Mouse (Mus musculus): ENCODE measurements around the gene Aspn. TPM values are rescaled to one million over a fixed set of nuclear protein-coding genes. Genes with fewer than 3 reads are reported as not detected.
"Not testable (repeated sequence)": the region's sequence is repeated elsewhere in the genome, so short reads cannot be mapped to it uniquely, and the experiment has no call there.

Aspn gene
- polyA plus RNA-seq, 1 experiment from 2014 or later, result 2.6 TPM

DNA sequence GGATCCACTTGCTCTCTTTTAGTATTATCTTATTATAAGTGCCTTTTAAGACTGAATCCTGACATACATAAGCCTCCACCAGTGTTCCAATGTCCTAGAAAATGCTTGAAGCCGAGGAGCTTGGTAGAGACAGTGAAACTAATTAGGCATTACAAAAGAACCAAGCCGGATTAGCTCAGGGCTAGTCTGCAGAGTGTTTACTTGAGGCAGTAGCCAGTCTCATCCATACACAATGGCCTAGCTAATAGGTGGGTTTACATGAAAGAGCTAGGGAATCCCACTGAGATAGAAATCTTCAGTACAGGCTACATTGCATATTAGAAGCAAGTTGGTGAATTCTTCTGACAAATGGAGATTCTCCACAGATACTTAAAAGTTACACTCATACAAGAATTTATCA, 58.3 kb downstream of the Aspn start:
- WGBS, result 16% methylated on average over 2 of the region's 2 CpGs
- H3K27me3 ChIP-seq; H3K9me3 ChIP-seq; H3K27ac ChIP-seq; ATAC-seq (ENCODE audit: low FRiP score); H3K4me2 ChIP-seq; H3K4me3 ChIP-seq (replicated peaks); H3K9ac ChIP-seq; H3K36me3 ChIP-seq (replicated peaks); H3K4me1 ChIP-seq: not testable (repeated sequence)

DNA sequence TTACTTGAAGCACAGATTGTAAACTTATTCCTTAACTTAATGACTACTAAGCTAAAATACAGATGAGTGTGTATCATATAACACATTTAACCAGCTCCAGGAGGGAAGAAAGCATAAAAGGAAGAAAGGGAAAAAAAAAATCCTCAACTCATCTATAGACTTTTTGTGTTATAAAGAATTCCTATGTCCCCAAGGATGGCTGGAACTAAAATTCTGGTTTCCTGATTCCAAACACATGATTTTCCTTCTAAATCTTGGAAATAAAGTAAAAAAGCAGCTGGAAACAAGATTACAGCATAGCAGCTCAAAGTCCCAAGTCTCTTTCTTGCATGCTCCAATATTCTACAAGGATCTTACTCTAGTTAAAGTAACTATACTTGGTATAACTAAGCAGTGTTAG, 59.4 kb downstream of the Aspn start:
- no peak for ATAC-seq (ENCODE audit: low FRiP score)
- Histone ChIP-seq H3K4me1 (no peaks in the 10 kb centered on the region), H3K27ac (no peak overlapping the region), H3K36me3 (replicated peaks) (no peaks in the 10 kb centered on the region), H3K4me2 (no peak overlapping the region), H3K4me3 (replicated peaks) (no peak overlapping the region), H3K27me3 (no peaks in the 10 kb centered on the region), H3K9me3 (no peaks in the 10 kb centered on the region), H3K9ac (no peak overlapping the region)

DNA sequence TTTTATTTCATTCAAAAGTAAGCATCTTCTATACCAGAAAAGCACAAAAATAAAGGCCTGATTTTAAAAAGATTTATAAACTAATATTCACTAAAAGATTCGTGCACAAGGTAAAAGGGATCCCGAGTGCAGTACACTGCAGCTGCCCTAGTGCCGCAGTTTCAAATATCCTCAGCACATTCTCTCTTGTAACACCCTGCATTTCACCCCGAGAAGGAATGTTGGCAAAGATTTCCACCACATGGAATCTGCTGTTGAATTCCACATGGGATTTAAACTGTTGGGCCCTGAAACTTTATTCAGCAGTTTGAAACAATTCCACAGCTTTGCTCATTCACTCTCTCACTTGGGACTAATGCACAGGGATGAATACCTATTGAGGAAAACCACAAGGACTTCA, 63.5 kb downstream of the Aspn start, which contains the start of gene Ogn:
Gene Ogn, plus strand, starts transcription at position 333 of the 400 bp plus-strand sequence.
- 69% methylated on average over 4 of the region's 4 CpGs for WGBS

DNA sequence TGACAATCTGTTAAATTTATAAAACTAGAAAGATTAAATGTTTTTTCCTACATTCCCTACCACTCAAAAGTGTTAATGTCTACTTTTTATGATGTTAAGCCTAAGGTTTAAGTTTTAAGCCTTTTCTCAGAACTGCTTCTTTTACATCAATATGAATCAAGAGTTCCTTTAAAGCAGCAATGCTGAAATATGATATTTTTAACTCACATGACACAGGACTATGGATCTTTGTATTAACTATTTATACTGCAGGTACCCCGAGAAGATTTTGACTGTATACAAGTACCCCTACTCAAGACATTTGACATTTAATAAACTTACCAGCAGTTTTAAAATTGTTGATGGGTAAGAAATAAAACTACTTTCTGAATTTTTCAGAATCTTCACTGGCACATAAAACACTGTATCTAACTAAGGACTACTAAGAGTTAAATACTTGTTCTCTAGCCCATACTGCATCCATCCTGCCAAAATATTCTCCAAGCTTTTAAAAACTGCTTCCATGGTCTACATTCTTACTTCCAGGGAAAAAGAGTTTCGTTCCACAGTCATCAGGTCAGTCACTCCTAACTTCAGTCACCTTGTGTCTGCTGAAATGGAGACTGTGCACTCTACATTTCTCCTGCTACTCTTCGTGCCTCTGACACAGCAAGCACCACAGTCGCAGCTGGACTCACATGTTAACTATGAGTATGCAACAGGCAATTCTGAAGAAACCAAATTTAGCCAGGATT, 64.5 kb downstream of the Aspn start:
- no peak overlapping the region for H3K9ac ChIP-seq
- ATAC-seq (ENCODE audit: low FRiP score), result no peak
- no peaks in the 10 kb centered on the region for H3K4me1 ChIP-seq
- 82% methylated on average over 4 of the region's 4 CpGs for WGBS
- no peak overlapping the region for H3K27ac ChIP-seq
- no peak overlapping the region for H3K4me3 ChIP-seq (replicated peaks)
- H3K4me2 ChIP-seq, result no peak overlapping the region
- H3K36me3 ChIP-seq (replicated peaks), result no peaks in the 10 kb centered on the region
- H3K9me3 ChIP-seq, result no peaks in the 10 kb centered on the region
- no peaks in the 10 kb centered on the region for H3K27me3 ChIP-seq

More for the DNA sequence above, 63.5 kb downstream of the Aspn start, which contains the start of gene Ogn:
- Histone ChIP-seq H3K27ac (no peak within 1 kb of the TSS), H3K9ac (no peak within 1 kb of the TSS), H3K27me3 (no peaks in the 10 kb centered on the region), H3K9me3 (no peaks in the 10 kb centered on the region), H3K36me3 (replicated peaks) (no peaks in the 10 kb centered on the region), H3K4me2 (no peak within 1 kb of the TSS), H3K4me3 (replicated peaks) (no peak within 1 kb of the TSS), H3K4me1 (no peaks in the 10 kb centered on the region)
- ATAC-seq (ENCODE audit: low FRiP score), result no peak

DNA sequence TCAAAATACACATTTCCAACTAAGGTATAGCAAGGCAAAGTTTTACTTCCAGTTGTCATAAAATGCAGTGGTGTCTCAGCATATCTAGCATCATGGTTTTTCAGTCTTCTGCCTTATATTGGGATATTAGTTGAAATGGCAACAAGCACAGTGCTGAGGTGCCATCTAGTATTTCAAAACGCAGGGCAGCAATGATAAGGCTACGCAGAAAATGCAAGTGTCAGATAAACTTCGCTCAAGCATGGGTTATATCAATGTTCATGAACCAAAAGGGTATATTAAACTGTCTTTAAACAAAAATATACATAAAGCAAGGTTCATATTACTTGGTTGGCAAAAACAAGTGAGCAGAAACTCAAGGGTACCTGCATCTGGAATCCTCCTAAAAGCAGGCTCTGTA, 72.8 kb downstream of the Aspn start:
- Histone ChIP-seq H3K4me2 (no peak overlapping the region), H3K4me3 (replicated peaks) (no peak overlapping the region), H3K36me3 (replicated peaks) (no peaks in the 10 kb centered on the region), H3K9me3 (no peaks in the 10 kb centered on the region), H3K9ac (no peak overlapping the region), H3K27ac (no peak overlapping the region), H3K27me3 (no peaks in the 10 kb centered on the region), H3K4me1 (no peaks in the 10 kb centered on the region)
- no peak for ATAC-seq (ENCODE audit: low FRiP score)
- 94% methylated on average over 3 of the region's 3 CpGs for WGBS

Other genes starting within 250 kb of the Aspn start
- 1.7 and 2.5 TPM in 2 replicates for gene Fgd3, start 224.1 kb upstream of the Aspn start, polyA plus RNA-seq (2016; fragmentation: Nextera tagmentation; extraction: Ambion mirVana)
- 38.9 and 39.1 TPM in 2 replicates for gene Bicd2, start 202.9 kb upstream of the Aspn start, polyA plus RNA-seq (2016; fragmentation: Nextera tagmentation; extraction: Ambion mirVana)
- gene Ippk, start 123.2 kb upstream of the Aspn start, polyA plus RNA-seq (2016; fragmentation: Nextera tagmentation; extraction: Ambion mirVana), result 15.2 and 15.6 TPM in 2 replicates
- 0.97 and 1.5 TPM in 2 replicates for gene Tes3-ps, start 51.1 kb upstream of the Aspn start, polyA plus RNA-seq (2016; fragmentation: Nextera tagmentation; extraction: Ambion mirVana)
- gene Ecm2, start 39.6 kb upstream of the Aspn start, polyA plus RNA-seq (2016; fragmentation: Nextera tagmentation; extraction: Ambion mirVana), result 0.58 and 0.84 TPM in 2 replicates
- 0.56 and 1.0 TPM in 2 replicates for gene Omd, start 38.0 kb downstream of the Aspn start, polyA plus RNA-seq (2016; fragmentation: Nextera tagmentation; extraction: Ambion mirVana)
- 10.6 and 13.9 TPM in 2 replicates for gene Ogn, start 63.6 kb downstream of the Aspn start, polyA plus RNA-seq (2016; fragmentation: Nextera tagmentation; extraction: Ambion mirVana)
- 30.7 and 33.3 TPM in 2 replicates for gene Cenpp, start 108.3 kb downstream of the Aspn start, polyA plus RNA-seq (2016; fragmentation: Nextera tagmentation; extraction: Ambion mirVana)
- 26.3 and 27.4 TPM in 2 replicates for gene Nol8, start 108.6 kb downstream of the Aspn start, polyA plus RNA-seq (2016; fragmentation: Nextera tagmentation; extraction: Ambion mirVana)
- gene Iars, start 137.7 kb downstream of the Aspn start, polyA plus RNA-seq (2016; fragmentation: Nextera tagmentation; extraction: Ambion mirVana), result 96.2 and 102 TPM in 2 replicates

Data from forebrain, embryonic 12.5 days (tissue).